Mouse (Mus musculus): Measurements from ENCODE around the gene Sppl3.

DNA sequence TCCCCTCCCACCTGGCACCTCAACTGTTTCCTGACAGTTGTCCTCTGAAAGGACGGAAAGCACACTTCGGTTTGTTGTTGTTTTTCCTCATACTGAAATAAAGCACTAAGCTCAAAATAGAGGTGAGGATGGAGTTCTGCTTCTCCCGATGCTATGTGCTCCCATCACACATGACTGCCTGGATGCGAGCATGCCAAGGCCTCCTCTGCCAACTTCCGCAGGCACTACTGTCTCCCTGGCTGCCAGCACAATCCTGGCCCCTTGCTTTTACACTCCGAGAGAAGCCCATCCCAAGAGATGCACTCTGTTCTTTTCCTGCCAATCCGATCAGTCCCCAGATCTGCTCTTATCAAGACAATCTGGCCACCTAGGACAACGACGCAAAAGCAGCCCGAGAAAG, 132.6 kb downstream of the Sppl3 start:
- no peak for TF ChIP-seq CTCF (IDR thresholded peaks at IDR 0.05; ENCODE audit: borderline replicate concordance, extremely low read depth, insufficient read depth, insufficient read length)
- no peak for TF ChIP-seq POLR2A (IDR thresholded peaks at IDR 0.05; ENCODE audit: borderline replicate concordance, extremely low read depth, insufficient read depth, insufficient read length, poor library complexity, severe bottlenecking)
